Mouse (Mus musculus) kidney, postnatal 0 days (tissue): ENCODE measurements around the gene Prss12. TPM values are rescaled to one million over a fixed set of nuclear protein-coding genes. Genes with fewer than 3 reads are reported as not detected.

Experiments
- ATAC-seq: fragments of 200-750 bp; cut with Nextera tagmentation; replicated peaks from 2 replicates; pipeline ENCODE4 v1.8.0; 2017; ENCODE audit warnings: low read depth, moderate number of reproducible peaks, moderate TSS enrichment, moderate library complexity; ENCODE audit not compliant: low FRiP score
- DNase-seq: peaks from one replicate; pipeline ENCODE4 v3.0.0-alpha.2; 2016; ENCODE audit warnings: low spot score
- H3K27ac ChIP-seq: fragments of 300-500 bp; sonication (generic); 2 replicates; pipeline ENCODE4 v1.5.1; 2014; ENCODE audit warnings: mild to moderate bottlenecking
- H3K27me3 ChIP-seq: fragments of 300-500 bp; sonication (generic); 2 replicates; pipeline ENCODE4 v1.6.1; 2014; ENCODE audit warnings: low read length, mixed read lengths; ENCODE audit not compliant: insufficient read depth
- H3K36me3 ChIP-seq: fragments of 300-500 bp; sonication (generic); 2 replicates; pipeline ENCODE4 v1.6.1; 2014; ENCODE audit warnings: low read length, mixed read lengths; ENCODE audit not compliant: insufficient read depth
- H3K4me1 ChIP-seq: fragments of 300-500 bp; sonication (generic); replicated peaks from 2 replicates; pipeline ENCODE4 v1.6.1; 2014; ENCODE audit warnings: antibody characterized with exemption, low read length, mixed read lengths; ENCODE audit not compliant: insufficient read depth
- H3K4me2 ChIP-seq: fragments of 300-500 bp; sonication (generic); 2 replicates; pipeline ENCODE4 v1.6.1; 2014; ENCODE audit warnings: mild to moderate bottlenecking, low read length, moderate library complexity, mixed read lengths
- H3K4me3 ChIP-seq: fragments of 300-500 bp; sonication (generic); replicated peaks from 2 replicates; pipeline ENCODE4 v1.5.1; 2014; ENCODE audit warnings: low read depth, low read length
- H3K9ac ChIP-seq: fragments of 300-500 bp; sonication (generic); 2 replicates; pipeline ENCODE4 v1.6.1; 2014; ENCODE audit warnings: low read depth, low read length
- H3K9me3 ChIP-seq: fragments of 300-500 bp; sonication (generic); replicated peaks from 2 replicates; pipeline ENCODE4 v1.6.1; 2016; ENCODE audit warnings: low read length, inconsistent platforms, mixed read lengths
- CTCF ChIP-seq: IDR thresholded peaks from 2 replicates; pipeline ENCODE4 v1.5.1; 2016; ENCODE audit warnings: antibody characterized with exemption, low read depth, mild to moderate bottlenecking, moderate library complexity
- WGBS: fragments of 180-500 bp; shearing (Covaris S2); extraction: QIAGEN DNeasy Blood & Tissue Kit; methylation state at CpG from one replicate; pipeline ENCODE4 v1.1.7; 2014; 5-methylcytosine and 5-hydroxymethylcytosine counted together
- polyA plus RNA-seq: library from polyadenylated mRNA; unstranded; fragments of >200 nt; fragmentation: Nextera tagmentation; extraction: Ambion mirVana; gene quantifications from 2 replicates; pipeline ENCODE4 v1.2.1, GENCODE M21; 2015

Prss12 gene
- polyA plus RNA-seq, 1 experiment from 2014 or later = 6.3 TPM

GRCm38 (mm10) chr3:123425647-123426046 lies 21.1 kb upstream of the Prss12 start:
- no peak for DNase-seq
- Histone ChIP-seq H3K27ac (no peak overlapping the region), H3K27me3 (no peaks in the 10 kb centered on the region), H3K36me3 (no peaks in the 10 kb centered on the region), H3K4me3 (no peak overlapping the region), H3K4me1 (no peaks in the 10 kb centered on the region), H3K9ac (no peak overlapping the region), H3K9me3 (no peaks in the 10 kb centered on the region), H3K4me2 (no peak overlapping the region)
- ATAC-seq = no peak
- WGBS = 46% methylated on average over 2 of the region's 2 CpGs
- no peak for TF ChIP-seq CTCF

DNA sequence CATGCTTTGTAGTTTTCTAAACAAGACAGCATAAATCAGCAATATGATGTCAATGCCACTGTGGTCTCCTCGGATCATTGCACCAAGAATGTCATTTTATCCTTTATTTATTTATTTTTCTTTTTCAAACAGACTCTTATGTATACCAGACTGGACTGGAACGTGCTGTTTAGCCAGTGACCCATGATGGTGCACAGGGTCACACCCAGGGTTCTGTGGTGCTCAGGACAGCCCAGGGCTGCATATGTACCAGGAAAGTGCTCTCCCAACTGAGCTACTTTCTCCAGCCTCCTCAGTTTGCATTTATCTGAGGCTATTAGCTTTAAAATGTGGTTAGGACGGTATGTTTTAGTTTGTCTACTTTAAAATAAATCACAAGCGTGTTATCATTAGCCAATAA lies 18.7 kb upstream of the Prss12 start:
- H3K9ac ChIP-seq = no peak overlapping the region
- no peak for ATAC-seq
- 48% methylated on average over 4 of the region's 4 CpGs for WGBS

GRCm38 (mm10) chr3:123429597-123430458 lies 16.9 kb upstream of the Prss12 start:
- H3K27me3 ChIP-seq = no peaks in the 10 kb centered on the region
- H3K27ac ChIP-seq = no peak overlapping the region
- WGBS = 62% methylated on average over 22 of the region's 22 CpGs
- no peak for TF ChIP-seq CTCF
- no peaks in the 10 kb centered on the region for H3K4me1 ChIP-seq
- H3K9me3 ChIP-seq = no peaks in the 10 kb centered on the region
- H3K9ac ChIP-seq = no peak overlapping the region
- DNase-seq (peak; percentile 38), ATAC-seq (peak; percentile 54; the same call in 1 of the 2 replicates)
- no peak overlapping the region for H3K4me3 ChIP-seq
- no peak overlapping the region for H3K4me2 ChIP-seq
- no peaks in the 10 kb centered on the region for H3K36me3 ChIP-seq

More for the DNA sequence above, 18.7 kb upstream of the Prss12 start:
- no peaks in the 10 kb centered on the region for H3K36me3 ChIP-seq
- no peak overlapping the region for H3K4me2 ChIP-seq
- no peaks in the 10 kb centered on the region for H3K27me3 ChIP-seq
- no peak overlapping the region for H3K27ac ChIP-seq
- DNase-seq = peak; percentile 16
- no peaks in the 10 kb centered on the region for H3K4me1 ChIP-seq
- H3K9me3 ChIP-seq = no peaks in the 10 kb centered on the region
- no peak for TF ChIP-seq CTCF
- no peak overlapping the region for H3K4me3 ChIP-seq

- ATAC-seq (no peak), DNase-seq (no peak)
- no peak overlapping the region for H3K9ac ChIP-seq
- no peaks in the 10 kb centered on the region for H3K4me1 ChIP-seq
- H3K9me3 ChIP-seq = no peaks in the 10 kb centered on the region
- H3K27me3 ChIP-seq = no peaks in the 10 kb centered on the region
- no peak overlapping the region for H3K4me3 ChIP-seq
- H3K4me2 ChIP-seq = no peak overlapping the region
- H3K27ac ChIP-seq = no peak overlapping the region
- H3K36me3 ChIP-seq = no peaks in the 10 kb centered on the region
- 61% methylated on average over 5 of the region's 5 CpGs for WGBS
- no peak for TF ChIP-seq CTCF
Measured at GRCm38 (mm10) chr3:123431951-123432674, 14.6 kb upstream of the Prss12 start.

- H3K4me3 ChIP-seq = no peak overlapping the region
- WGBS = 73% methylated on average over 3 of the region's 3 CpGs
- ATAC-seq = no peak
Measured at GRCm38 (mm10) chr3:123433362-123433761, 13.4 kb upstream of the Prss12 start.

GRCm38 (mm10) chr3:123437608-123438007 lies 9.1 kb upstream of the Prss12 start:
- no peak overlapping the region for H3K27ac ChIP-seq
- H3K36me3 ChIP-seq = no peaks in the 10 kb centered on the region
- no peak overlapping the region for H3K9ac ChIP-seq
- H3K4me3 ChIP-seq = no peak overlapping the region
- no peaks in the 10 kb centered on the region for H3K9me3 ChIP-seq
- no peaks in the 10 kb centered on the region for H3K4me1 ChIP-seq
- H3K27me3 ChIP-seq = no peaks in the 10 kb centered on the region
- TF ChIP-seq CTCF = no peak
- H3K4me2 ChIP-seq = no peak overlapping the region
- WGBS = 82% methylated on average over 1 of the region's 1 CpGs
- DNase-seq (no peak), ATAC-seq (no peak)

More at GRCm38 (mm10) chr3:123433362-123433761, 13.4 kb upstream of the Prss12 start:
- DNase-seq = no peak
- H3K27ac ChIP-seq = no peak overlapping the region
- no peaks in the 10 kb centered on the region for H3K36me3 ChIP-seq
- H3K9ac ChIP-seq = no peak overlapping the region
- no peaks in the 10 kb centered on the region for H3K27me3 ChIP-seq
- no peaks in the 10 kb centered on the region for H3K4me1 ChIP-seq
- TF ChIP-seq CTCF = no peak
- no peak overlapping the region for H3K4me2 ChIP-seq
- H3K9me3 ChIP-seq = no peaks in the 10 kb centered on the region
